Mouse (Mus musculus): ENCODE measurements around the gene Pmpcb. TPM values are rescaled to one million over a fixed set of nuclear protein-coding genes. Genes with fewer than 3 reads are reported as not detected.
A peak's percentile ranks its signal among the peaks of the same experiment; 100 is the strongest.

The Pmpcb gene
- polyA plus RNA-seq, 1 experiment: 92.8 TPM

GRCm38 (mm10) chr5:21784161-21785052, 47.5 kb downstream of the Pmpcb start:
- Histone ChIP-seq H3K4me3 (ENCODE audit: insufficient read depth, poor library complexity, severe bottlenecking) (peak overlapping the region; percentile 71), H3ac (ENCODE audit: control insufficient read depth, insufficient read length, low read depth) (peak overlapping the region; percentile 88), H3K79me2 (ENCODE audit: control insufficient read depth, insufficient read depth) (peaks cover 71% of the 10 kb centered on the region), H3K27me3 (ENCODE audit: control insufficient read depth, insufficient read depth, insufficient read length) (no peaks in the 10 kb centered on the region), H3K79me3 (ENCODE audit: low read depth) (peaks cover 47% of the 10 kb centered on the region), H3K36me3 (ENCODE audit: control insufficient read depth, insufficient read depth) (peaks cover 40% of the 10 kb centered on the region)
- no peak for TF ChIP-seq MYOG (IDR thresholded peaks at IDR 0.05; ENCODE audit: control insufficient read depth, extremely low read depth, insufficient read length)
- TF ChIP-seq CTCF (IDR thresholded peaks at IDR 0.05; ENCODE audit: control insufficient read depth, insufficient read depth, insufficient read length): no peak
- no peak for TF ChIP-seq FOSL1 (IDR thresholded peaks at IDR 0.05; ENCODE audit: insufficient read depth, low read length, poor library complexity, severe bottlenecking)
- no peak for TF ChIP-seq MYOD1 (IDR thresholded peaks at IDR 0.05; ENCODE audit: control insufficient read depth, insufficient read length, low read depth)
- no peak for TF ChIP-seq MAX (IDR thresholded peaks at IDR 0.05)
- TF ChIP-seq CEBPB (IDR thresholded peaks at IDR 0.05; ENCODE audit: low read depth): no peak
- no peak for TF ChIP-seq USF1 (IDR thresholded peaks at IDR 0.05; ENCODE audit: low read depth)

- Histone ChIP-seq H3K79me3 (ENCODE audit: low read depth) (peaks cover 53% of the 10 kb centered on the region), H3ac (ENCODE audit: control insufficient read depth, insufficient read length, low read depth) (peak within 1 kb of the TSS; percentile 88), H3K27me3 (ENCODE audit: control insufficient read depth, insufficient read depth, insufficient read length) (no peaks in the 10 kb centered on the region), H3K4me3 (ENCODE audit: insufficient read depth, poor library complexity, severe bottlenecking) (peak within 1 kb of the TSS; percentile 71), H3K79me2 (ENCODE audit: control insufficient read depth, insufficient read depth) (peaks cover 71% of the 10 kb centered on the region), H3K36me3 (ENCODE audit: control insufficient read depth, insufficient read depth) (peaks cover 37% of the 10 kb centered on the region)
- TF ChIP-seq USF1 (IDR thresholded peaks at IDR 0.05; ENCODE audit: low read depth): no peak
- TF ChIP-seq MAX (IDR thresholded peaks at IDR 0.05): peak; percentile 95
These were observed 48.1 kb downstream of the Pmpcb start, which contains the start of the genes Dnajc2 and Psmc2 for GRCm38 (mm10) chr5:21785053-21785452. TSS of gene Dnajc2 (minus strand) at chr5:21785251. TSS of gene Psmc2 (plus strand) at chr5:21785283.

GRCm38 (mm10) chr5:21785776-21786175, 48.8 kb downstream of the Pmpcb start:
- H3K36me3 ChIP-seq (ENCODE audit: control insufficient read depth, insufficient read depth): peaks cover 32% of the 10 kb centered on the region
- TF ChIP-seq CEBPB (IDR thresholded peaks at IDR 0.05; ENCODE audit: low read depth) (no peak), MYOD1 (IDR thresholded peaks at IDR 0.05; ENCODE audit: control insufficient read depth, insufficient read length, low read depth) (no peak), USF1 (IDR thresholded peaks at IDR 0.05; ENCODE audit: low read depth) (no peak), FOSL1 (IDR thresholded peaks at IDR 0.05; ENCODE audit: insufficient read depth, low read length, poor library complexity, severe bottlenecking) (no peak), CTCF (IDR thresholded peaks at IDR 0.05; ENCODE audit: control insufficient read depth, insufficient read depth, insufficient read length) (no peak), MYOG (IDR thresholded peaks at IDR 0.05; ENCODE audit: control insufficient read depth, extremely low read depth, insufficient read length) (no peak), MAX (IDR thresholded peaks at IDR 0.05) (no peak)
- no peak overlapping the region for H3K4me3 ChIP-seq (ENCODE audit: insufficient read depth, poor library complexity, severe bottlenecking)

GRCm38 (mm10) chr5:21786258-21787185, 49.6 kb downstream of the Pmpcb start:
- Histone ChIP-seq H3K27me3 (ENCODE audit: control insufficient read depth, insufficient read depth, insufficient read length) (no peaks in the 10 kb centered on the region), H3K79me2 (ENCODE audit: control insufficient read depth, insufficient read depth) (peaks cover 84% of the 10 kb centered on the region), H3K79me3 (ENCODE audit: low read depth) (peaks cover 68% of the 10 kb centered on the region), H3ac (ENCODE audit: control insufficient read depth, insufficient read length, low read depth) (peak overlapping the region; percentile 95), H3K4me3 (ENCODE audit: insufficient read depth, poor library complexity, severe bottlenecking) (peak overlapping the region; percentile 69), H3K36me3 (ENCODE audit: control insufficient read depth, insufficient read depth) (peaks cover 34% of the 10 kb centered on the region)
- TF ChIP-seq CTCF (IDR thresholded peaks at IDR 0.05; ENCODE audit: control insufficient read depth, insufficient read depth, insufficient read length) (no peak), FOSL1 (IDR thresholded peaks at IDR 0.05; ENCODE audit: insufficient read depth, low read length, poor library complexity, severe bottlenecking) (no peak), MAX (IDR thresholded peaks at IDR 0.05) (peak; percentile 86), MYOD1 (IDR thresholded peaks at IDR 0.05; ENCODE audit: control insufficient read depth, insufficient read length, low read depth) (no peak), USF1 (IDR thresholded peaks at IDR 0.05; ENCODE audit: low read depth) (no peak), MYOG (IDR thresholded peaks at IDR 0.05; ENCODE audit: control insufficient read depth, extremely low read depth, insufficient read length) (no peak)

More at GRCm38 (mm10) chr5:21785776-21786175, 48.8 kb downstream of the Pmpcb start:
- H3K79me3 ChIP-seq (ENCODE audit: low read depth): peaks cover 60% of the 10 kb centered on the region
- no peak overlapping the region for H3ac ChIP-seq (ENCODE audit: control insufficient read depth, insufficient read length, low read depth)
- H3K27me3 ChIP-seq (ENCODE audit: control insufficient read depth, insufficient read depth, insufficient read length): no peaks in the 10 kb centered on the region
- peaks cover 77% of the 10 kb centered on the region for H3K79me2 ChIP-seq (ENCODE audit: control insufficient read depth, insufficient read depth)

- no peak for TF ChIP-seq MYOD1 (IDR thresholded peaks at IDR 0.05; ENCODE audit: control insufficient read depth, insufficient read length, low read depth)
- TF ChIP-seq CEBPB (IDR thresholded peaks at IDR 0.05; ENCODE audit: low read depth): no peak
- no peak for TF ChIP-seq CTCF (IDR thresholded peaks at IDR 0.05; ENCODE audit: control insufficient read depth, insufficient read depth, insufficient read length)
- TF ChIP-seq USF1 (IDR thresholded peaks at IDR 0.05; ENCODE audit: low read depth): no peak
- TF ChIP-seq MYOG (IDR thresholded peaks at IDR 0.05; ENCODE audit: control insufficient read depth, extremely low read depth, insufficient read length): no peak
- TF ChIP-seq MAX (IDR thresholded peaks at IDR 0.05): no peak
- TF ChIP-seq FOSL1 (IDR thresholded peaks at IDR 0.05; ENCODE audit: insufficient read depth, low read length, poor library complexity, severe bottlenecking): no peak
These were observed 50.5 kb downstream of the Pmpcb start for GRCm38 (mm10) chr5:21787186-21788105.

More at GRCm38 (mm10) chr5:21787186-21788105, 50.5 kb downstream of the Pmpcb start:
- peaks cover 76% of the 10 kb centered on the region for H3K79me3 ChIP-seq (ENCODE audit: low read depth)
- peak overlapping the region; percentile 69 for H3K4me3 ChIP-seq (ENCODE audit: insufficient read depth, poor library complexity, severe bottlenecking)
- peaks cover 85% of the 10 kb centered on the region for H3K79me2 ChIP-seq (ENCODE audit: control insufficient read depth, insufficient read depth)
- peak overlapping the region; percentile 95 for H3ac ChIP-seq (ENCODE audit: control insufficient read depth, insufficient read length, low read depth)
- no peaks in the 10 kb centered on the region for H3K27me3 ChIP-seq (ENCODE audit: control insufficient read depth, insufficient read depth, insufficient read length)
- peaks cover 26% of the 10 kb centered on the region for H3K36me3 ChIP-seq (ENCODE audit: control insufficient read depth, insufficient read depth)

Data from C2C12 (cell line).